Mouse (Mus musculus) lung, postnatal 0 days (tissue): ENCODE data around the gene Ppp1r26.

Source experiments
- CTCF ChIP-seq: IDR thresholded peaks from 2 replicates; pipeline ENCODE4 v1.5.1; 2016; ENCODE audit warnings: antibody characterized with exemption, mild to moderate bottlenecking
- EP300 ChIP-seq: IDR thresholded peaks from 2 replicates; pipeline ENCODE4 v1.6.1; 2016; ENCODE audit warnings: antibody characterized with exemption, mild to moderate bottlenecking, control low read depth

GRCm38 (mm10) chr2:28430846-28431245 lies 15.8 kb upstream of the Ppp1r26 start:
- TF ChIP-seq CTCF: no peak
- TF ChIP-seq EP300: no peak
